Mouse (Mus musculus) naive thymus-derived CD4-positive, alpha-beta T cell, adult 2 months (primary cell): ENCODE measurements around the gene Mcam.
A peak's percentile ranks its signal among the peaks of the same experiment; 100 is the strongest.

Source experiments
- DNase-seq: peaks from one replicate; pipeline ENCODE4 v3.0.0-alpha.2; 2011; ENCODE audit warnings: low read depth

Mcam gene

DNA sequence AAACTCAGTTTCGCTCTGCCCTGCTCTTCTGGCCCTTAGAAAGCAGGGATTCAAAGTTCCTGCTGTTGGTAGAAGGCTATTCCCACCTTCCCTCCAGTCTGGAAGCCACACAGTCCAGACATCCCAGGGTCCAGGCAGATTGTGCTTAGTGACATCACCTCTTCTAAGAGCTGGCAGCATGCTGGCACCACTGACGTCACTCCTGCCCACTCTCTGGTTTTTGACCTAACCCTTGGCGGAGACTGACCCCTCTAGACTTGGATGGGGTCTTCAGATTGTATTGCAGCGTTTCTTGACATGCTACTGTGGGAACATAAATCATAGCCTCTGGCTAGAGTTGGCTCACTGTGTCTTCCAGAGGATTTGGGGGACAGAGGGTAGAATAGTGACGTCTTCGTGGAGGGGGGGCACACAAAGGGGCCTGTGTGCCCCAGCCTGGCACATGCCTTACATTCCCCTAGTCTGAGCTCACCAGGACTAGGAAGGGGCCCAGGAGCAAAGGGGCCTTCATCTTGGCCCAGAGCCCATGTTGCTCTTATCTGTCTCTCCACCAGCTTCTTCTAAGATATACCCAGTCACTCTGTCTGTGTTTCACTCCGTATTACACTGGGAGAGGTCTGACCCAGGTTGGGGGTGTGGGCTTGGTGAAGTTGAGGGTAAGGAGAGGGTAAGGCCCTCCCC lies 1.6 kb downstream of the Mcam start:
- no peak for DNase-seq

DNA sequence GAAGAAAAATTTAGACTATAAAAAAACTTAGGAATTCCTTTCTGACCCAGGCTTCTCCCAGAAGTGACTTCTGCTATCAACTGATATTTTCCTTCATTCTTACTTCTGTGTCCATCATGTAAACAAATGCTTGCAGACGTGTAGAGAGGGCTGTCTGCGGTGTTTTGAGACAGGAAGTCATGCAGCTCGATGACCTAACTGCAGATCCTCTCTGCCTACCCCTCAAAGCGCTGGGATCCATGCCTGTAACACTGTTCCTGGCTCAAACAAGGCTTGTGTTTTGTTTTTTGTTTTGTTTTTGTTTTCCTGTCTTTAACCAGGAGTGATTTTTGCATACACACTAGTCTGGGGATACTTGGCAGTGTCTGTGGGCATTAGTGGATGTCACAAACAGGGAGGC lies 3.6 kb downstream of the Mcam start:
- DNase-seq: no peak

DNA sequence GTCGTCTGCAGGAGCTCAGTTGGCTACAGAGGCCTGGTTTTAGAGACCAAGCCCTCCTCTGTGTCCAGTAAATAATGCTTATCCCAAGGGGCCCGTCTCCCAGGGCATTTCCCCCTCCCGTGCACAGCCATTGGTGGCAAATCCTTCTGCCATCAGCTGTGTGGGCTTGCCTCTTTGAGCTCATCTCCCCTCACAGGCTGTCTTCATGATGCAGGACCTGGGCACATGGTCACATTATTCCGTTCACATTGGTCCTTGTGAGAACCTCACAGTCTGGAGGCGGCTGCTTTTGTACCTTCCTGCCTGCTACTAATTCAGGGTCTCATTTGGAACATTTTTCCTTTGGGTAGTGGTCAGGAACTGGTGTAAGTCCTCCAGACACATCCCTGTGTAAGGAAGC lies 7.7 kb downstream of the Mcam start:
- no peak for DNase-seq

DNA sequence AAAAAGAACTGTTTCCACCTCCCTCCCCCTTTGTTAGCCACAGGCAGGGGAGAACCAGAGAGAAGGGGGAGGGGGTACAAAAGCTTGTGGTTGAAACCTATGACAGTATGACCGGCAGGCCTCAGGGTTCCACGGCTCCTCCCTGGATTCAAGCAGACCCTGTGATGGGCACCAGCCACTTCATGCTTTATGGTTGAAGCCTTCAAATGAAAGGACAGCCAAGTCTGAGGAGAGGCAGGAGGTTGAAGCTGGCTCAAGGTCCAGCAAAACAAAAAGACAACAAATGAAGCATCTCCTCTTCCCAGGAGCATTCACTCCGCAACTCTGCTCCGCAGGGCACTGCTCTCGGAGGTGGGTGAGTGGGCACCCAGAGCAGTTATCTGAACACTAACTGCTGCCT lies 9.2 kb downstream of the Mcam start:
- no peak for DNase-seq

DNA sequence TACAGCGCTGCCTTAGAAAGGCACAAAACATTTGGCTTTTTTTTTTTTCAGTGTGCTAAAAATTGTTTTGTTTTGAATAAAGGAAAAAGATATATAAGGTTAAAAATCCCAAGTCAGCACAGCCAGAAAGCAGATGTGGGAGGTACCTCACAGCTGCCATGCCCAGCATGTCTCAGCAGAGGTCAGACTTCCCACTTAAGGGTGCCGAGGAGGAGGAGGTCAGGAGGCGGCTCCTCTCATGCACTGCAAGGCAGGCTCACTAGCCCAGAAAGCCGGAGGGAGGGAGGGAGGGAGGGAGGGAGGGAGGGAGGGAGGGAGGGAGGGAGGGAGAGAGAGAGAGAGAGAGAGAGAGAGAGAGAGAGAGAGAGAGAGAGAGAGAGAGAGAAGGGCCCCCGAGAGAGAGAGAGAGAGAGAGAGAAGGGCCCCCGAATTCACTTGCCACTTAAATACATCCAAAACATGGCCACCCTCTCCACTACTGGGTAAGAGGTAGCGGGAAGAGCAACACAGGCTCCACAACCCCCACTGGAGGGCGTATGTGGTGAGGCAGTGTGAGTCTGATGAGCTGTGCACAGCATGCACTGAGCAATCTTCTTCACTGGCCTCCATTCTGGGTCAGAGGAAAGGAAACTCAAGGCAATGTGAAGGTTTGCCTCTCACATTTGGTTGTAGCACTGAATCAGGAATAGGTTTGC lies 9.9 kb downstream of the Mcam start:
- no peak for DNase-seq

DNA sequence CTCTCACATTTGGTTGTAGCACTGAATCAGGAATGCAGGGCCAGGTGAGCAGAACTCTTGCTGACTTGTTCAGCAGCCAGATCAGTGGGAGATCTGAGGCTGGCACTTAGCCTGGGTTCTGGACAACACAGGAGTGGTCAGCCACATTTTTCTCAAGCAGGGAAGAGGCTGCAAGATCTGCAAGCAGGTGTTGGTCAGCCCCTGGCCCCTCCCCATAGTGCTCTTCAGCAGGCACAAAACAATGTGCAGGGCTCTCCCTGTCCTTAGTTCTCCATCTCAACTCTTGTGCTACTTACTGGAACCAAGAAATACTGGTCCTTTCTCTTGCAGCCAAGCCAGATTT lies 10.4 kb downstream of the Mcam start:
- DNase-seq: no peak

DNA sequence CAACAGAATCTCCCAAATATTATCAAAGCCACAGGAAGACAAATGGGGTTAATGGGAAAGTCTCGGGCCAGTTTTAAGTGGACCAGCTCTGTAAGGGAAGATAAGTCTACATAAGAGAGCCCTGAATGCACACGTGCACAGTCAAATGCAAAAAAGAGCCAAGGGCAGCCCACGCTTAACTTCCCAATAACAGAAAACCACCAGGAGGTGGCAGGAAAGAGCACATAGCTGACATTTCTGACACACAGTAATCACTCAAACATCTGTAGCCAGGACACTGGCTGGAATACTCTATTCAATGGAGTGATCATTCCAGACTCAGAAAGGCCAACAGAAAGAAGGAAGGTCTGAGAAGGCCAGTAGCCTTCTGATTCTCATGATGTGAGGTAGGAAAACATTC lies 13.0 kb downstream of the Mcam start:
- DNase-seq: peak; percentile 44

DNA sequence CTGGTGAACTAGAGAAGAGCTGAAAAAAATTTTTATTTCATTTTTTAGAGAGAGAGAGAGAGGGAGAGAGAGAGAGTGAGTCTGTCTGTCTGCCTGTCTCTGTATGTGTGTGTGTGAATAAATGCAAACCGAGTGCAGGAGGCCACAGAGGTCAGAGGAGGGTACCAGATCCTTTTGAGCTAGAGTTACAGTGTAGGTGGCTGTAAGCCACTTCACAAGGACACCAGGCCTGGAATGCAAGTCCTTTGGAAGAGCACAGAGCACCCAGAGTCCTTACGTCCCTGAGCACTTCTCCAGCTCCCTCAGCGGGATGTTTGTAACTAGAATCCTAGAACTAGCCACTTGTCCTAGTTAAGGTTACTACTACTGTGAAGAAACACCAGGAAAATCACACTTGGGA lies 25.6 kb downstream of the Mcam start:
- no peak for DNase-seq

DNA sequence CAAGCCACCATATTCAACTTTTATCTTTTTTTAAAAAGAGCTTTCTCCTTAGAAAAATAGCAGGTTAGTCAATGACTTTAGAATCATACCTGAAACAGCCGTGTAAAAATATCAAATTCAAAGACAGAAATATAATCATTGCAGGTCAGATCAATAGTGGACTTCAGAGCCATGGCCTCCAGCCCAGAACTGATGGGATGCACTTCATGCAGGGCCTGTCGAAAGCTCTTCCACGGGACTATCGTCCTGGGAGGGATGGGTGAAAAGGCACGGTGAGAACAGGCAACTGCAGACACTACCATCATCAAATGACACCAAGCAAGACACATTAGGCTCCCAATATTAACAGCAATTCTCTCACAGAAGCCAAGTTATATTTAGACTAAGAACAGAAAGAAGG lies 34.7 kb downstream of the Mcam start:
- no peak for DNase-seq

DNA sequence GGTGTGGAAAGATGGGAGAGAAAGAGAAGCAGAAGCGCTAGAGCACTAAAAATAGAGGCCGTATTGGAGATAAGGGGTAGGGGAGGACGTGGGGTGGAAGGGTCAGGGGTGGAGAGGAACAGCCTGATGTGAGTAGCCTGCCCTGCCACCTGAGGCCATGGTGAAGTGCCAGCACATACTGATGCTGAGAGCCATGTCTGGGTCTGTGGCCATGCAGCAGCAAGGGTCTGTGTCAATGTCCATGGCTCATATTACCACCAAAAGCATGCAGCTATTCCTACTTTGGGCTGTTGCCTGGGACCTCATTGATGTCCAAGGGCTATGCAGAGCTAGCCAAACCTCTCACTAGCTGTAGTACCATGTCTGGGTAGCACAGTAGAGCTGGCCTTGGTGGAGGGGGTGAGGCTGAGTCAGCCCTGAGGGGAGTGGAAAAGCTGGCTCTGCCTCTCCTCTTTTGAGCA lies 36.5 kb downstream of the Mcam start:
- no peak for DNase-seq

DNA sequence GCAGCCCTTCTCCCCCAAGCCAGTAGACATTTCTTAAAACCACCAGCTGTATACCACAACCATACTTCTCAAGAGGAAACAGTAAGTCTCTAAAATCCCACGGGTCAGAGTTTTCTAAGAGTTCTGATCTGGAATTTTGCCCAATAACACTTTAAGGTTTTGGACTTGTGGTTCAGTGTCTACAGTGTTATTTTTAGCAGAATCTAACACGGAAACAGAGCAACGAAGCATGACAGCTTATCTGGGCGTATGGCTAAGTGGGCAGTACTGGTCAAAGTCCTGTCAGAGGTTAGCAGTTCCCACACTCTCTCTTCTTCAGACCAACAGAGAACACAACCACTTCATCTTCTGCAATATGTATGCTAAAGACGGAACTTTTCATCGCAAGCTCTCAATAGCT lies 41.3 kb downstream of the Mcam start:
- no peak for DNase-seq

DNA sequence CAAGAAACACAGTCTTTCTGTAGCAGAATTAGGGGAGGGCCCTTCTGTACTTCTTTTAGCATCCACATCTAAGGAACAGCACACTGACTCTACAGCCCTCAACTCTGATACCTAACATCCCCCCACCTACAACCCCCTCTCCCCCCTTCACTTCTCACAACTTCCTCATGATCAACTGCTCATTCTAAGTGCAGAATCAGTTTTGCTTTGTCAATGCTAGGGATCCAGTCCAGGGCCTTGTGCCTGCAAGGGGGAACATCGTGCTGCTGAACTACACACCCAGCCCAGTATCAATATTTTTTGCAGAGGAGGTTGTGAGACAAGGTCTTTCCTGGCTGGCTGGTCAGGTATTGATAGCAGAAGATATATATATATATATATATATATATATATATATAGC lies 41.7 kb downstream of the Mcam start:
- no peak for DNase-seq

DNA sequence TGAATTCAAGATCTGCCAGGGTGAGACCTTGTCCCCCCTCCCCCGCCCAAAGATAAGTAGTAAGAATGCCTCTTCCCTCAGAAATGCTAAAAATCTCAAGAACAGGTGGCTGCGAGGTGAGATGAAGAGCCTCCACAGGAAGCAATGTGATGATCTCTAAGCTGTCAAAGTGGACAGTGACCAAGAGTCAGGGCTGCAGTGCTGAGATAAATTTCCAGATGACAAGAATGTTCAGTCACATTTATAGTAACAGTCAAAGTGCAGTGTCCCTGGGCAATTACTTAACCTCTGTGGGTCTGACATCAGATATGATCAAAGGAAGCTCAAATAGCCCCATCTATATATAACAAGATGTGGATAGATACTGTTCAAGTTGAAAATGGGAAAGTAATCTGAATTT lies 43.1 kb downstream of the Mcam start:
- no peak for DNase-seq

DNA sequence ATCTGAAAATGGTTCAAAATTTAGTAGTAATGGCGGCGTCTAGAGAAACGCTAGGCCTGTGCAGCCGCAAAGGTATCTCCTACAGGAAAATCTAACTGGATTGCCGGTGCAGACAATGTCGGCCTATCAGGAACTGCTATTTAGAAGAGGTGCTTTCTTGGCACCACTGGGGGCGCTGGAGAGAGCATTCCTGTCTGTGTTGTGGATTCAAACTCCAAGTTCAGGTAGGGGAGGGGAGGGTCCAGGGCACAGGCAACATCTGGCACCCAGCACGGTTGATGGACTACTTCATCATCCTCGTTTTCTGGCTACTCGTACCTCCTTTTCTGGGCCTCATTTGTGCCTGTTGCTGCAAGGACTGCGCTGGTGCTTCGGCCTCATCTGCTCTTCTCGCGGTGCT lies 44.1 kb downstream of the Mcam start:
- peak; percentile 56 for DNase-seq

DNA sequence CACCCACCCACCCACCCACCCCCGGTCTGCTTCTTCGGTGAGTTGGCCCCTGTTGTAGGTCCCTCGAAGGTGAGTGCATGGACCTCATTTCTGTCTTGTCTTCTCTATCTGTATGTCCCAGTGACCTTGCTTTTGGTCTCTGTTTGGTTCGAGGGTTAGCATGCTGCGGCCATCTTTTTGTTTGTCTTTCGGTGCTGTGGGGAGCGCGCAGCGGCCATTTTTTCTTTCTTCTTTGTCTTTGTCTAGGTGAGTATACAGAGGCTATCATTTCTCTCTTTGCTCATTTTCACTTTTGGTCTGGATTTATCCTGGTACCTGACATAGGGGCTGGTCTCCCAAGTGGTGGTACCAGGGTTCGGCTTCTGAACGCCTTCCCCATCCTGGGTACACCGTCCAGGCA lies 44.5 kb downstream of the Mcam start:
- DNase-seq: no peak

DNA sequence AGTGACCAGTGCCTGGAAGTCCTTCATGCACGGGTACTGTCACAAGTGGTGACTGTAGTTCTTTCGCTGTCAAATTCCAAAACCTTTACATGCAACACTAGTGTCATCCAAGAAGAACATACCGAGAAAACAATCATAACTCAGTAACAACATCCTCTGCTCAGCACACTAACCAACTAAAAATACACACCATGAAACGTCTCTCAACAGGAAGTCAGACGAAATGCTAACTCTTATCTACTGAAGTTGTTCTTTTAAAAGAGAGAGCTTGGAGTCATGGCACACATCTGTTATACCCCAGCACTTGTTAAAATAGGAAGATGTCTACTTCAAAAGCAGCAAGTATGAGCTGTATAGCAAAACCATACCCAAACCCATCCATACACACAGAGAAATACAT lies 47.3 kb downstream of the Mcam start:
- DNase-seq: peak; percentile 65

DNA sequence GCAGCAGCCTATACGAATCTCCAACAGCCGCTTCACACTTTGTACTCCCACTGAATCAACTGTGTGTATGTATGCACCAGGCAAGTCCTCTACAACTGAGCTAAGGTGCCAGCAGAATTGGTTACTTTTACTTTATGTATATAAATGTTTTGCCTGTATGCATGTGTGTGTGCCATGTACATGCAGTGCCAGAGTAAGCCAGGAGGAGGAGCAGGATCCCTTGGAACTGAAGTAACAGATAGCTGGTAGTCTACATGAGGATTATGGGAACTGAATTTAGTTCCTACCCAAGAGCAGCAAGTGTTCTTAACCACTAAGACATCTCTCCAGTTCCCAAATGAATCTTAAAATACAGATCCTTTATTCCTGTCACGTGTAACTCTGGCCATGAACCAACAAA lies 48.0 kb downstream of the Mcam start:
- DNase-seq: peak; percentile 66

DNA sequence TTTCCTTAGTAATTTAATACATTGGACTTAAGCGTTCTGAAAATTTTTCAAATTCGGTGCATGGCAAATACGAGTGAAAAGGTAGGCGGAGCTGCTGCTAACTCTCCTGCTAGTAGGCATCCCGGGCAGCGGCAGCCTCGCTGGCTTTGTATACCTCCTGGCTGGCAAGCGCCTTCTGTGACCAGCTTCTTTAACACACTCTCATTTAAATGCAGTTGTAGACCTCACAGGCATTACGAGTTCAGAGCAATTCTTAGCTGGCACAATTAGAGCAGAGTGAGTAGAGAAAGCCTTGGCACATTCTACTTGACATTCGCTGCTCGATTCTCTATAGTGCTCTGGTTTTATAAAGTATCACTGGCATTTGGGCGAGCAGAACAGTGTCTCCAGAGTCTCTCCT lies 54.0 kb downstream of the Mcam start:
- no peak for DNase-seq

DNA sequence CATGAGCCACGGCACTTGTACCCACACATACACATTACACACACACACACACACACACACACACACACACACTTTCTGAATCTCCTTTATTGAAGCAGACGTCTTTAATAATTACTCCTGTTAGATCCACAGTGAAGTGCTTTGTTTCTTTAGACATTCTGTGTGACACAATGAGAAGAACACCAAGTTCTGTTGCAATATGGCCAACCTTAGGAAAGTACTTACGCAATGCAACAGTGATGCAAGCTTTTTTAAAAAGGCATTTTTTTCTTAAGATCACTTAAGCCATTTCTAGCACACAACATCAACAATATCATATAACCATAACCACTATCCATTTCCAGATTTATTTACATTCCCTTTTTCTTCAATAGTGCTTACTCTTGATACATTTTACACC lies 56.9 kb downstream of the Mcam start:
- no peak for DNase-seq

DNA sequence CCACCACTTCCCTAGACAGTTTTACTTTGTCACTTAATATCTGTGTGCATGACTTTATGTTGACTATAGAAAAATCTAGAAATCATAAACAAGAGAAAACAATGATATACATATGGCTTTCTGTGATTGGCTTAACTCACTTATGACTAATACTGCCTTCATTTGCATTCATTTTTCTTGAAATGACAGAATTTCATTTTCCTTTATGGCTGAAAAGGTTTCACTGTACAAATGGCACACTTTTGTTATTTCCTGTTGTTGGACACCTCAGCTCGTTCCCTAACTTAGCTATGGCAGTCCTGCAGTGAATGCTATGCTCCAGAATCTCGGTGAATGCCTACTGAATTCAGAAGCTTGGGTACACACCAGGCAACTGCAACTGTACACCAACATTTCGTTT lies 58.0 kb downstream of the Mcam start:
- DNase-seq: no peak
